Mouse (Mus musculus) E14TG2a.4 (cell line): ENCODE measurements around the gene Nlrx1.

ENCODE experiments used
- CTCF ChIP-seq: conservative IDR thresholded peaks from 2 replicates; pipeline ENCODE4 v1.5.1; 2014; ENCODE audit warnings: low read length
- NANOG ChIP-seq: IDR thresholded peaks from 2 replicates; pipeline ENCODE4 v1.6.1; 2014; ENCODE audit warnings: borderline replicate concordance, low read length, mixed read lengths
- POU5F1 ChIP-seq: IDR thresholded peaks from 2 replicates; pipeline ENCODE4 v1.6.1; 2014; ENCODE audit warnings: low read length, borderline replicate concordance

DNA sequence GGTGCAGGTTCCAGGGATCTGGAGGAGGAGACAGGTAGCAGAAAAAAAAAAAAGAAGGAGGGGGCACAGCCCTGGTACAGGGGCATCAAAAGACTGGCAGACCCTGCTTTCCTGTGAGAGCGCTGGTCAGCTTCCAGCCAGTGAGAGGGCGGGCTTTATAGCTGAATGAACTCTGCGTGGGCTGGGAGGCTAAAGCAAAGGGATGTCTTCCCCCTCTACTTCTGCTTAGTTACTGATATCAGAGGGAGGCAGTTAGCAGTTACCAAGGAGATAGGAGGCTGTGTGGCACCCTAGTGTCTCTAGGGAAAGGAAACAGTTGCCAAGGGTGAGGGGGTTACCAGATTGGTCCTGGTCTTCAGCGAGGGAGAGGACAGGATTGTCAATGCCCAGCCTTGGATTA, 18.0 kb downstream of the Nlrx1 start:
- TF ChIP-seq CTCF = no peak
- no peak for TF ChIP-seq POU5F1
- TF ChIP-seq NANOG = no peak
